Mouse (Mus musculus): ENCODE results near the gene Gm45021. TPM values are rescaled to one million over a fixed set of nuclear protein-coding genes. Genes with fewer than 3 reads are reported as not detected.

Gm45021 gene
- not detected in 2 replicates for polyA plus RNA-seq (2014; fragmentation: Nextera tagmentation; extraction: Ambion mirVana)

GRCm38 (mm10) chr6:48589194-48589750 lies at the start of gene Gm45021:
Gene Gm45021, plus strand, starts transcription at chr6:48589610.
- 67% methylated on average over 6 of the region's 6 CpGs for WGBS

GRCm38 (mm10) chr6:48539860-48540259 lies 49.5 kb upstream of the Gm45021 start:
- WGBS = 55% methylated on average over 5 of the region's 5 CpGs
- H3K9ac ChIP-seq (ENCODE audit: low read length) = no peak overlapping the region

More at GRCm38 (mm10) chr6:48589194-48589750, at the start of gene Gm45021:
- Histone ChIP-seq H3K27ac (ENCODE audit: low read depth, low read length) (no peak within 1 kb of the TSS), H3K27me3 (ENCODE audit: control insufficient read depth, insufficient read depth, low read length) (no peaks in the 10 kb centered on the region), H3K4me1 (ENCODE audit: control insufficient read depth, insufficient read depth, low read length) (no peaks in the 10 kb centered on the region; the same call in 1 of the 2 replicates), H3K36me3 (ENCODE audit: control insufficient read depth, insufficient read depth, low read length) (no peaks in the 10 kb centered on the region), H3K9ac (ENCODE audit: low read length) (no peak within 1 kb of the TSS), H3K4me3 (ENCODE audit: low read depth, low read length) (no peak within 1 kb of the TSS), H3K9me3 (ENCODE audit: control insufficient read depth, low read length) (no peaks in the 10 kb centered on the region), H3K4me2 (ENCODE audit: low read depth) (no peak within 1 kb of the TSS)
- ATAC-seq (ENCODE audit: insufficient read depth, low FRiP score, low TSS enrichment) (no peak), DNase-seq (ENCODE audit: low spot score) (no peak)

GRCm38 (mm10) chr6:48540721-48541120 lies 48.7 kb upstream of the Gm45021 start:
- Histone ChIP-seq H3K27me3 (ENCODE audit: control insufficient read depth, insufficient read depth, low read length) (no peaks in the 10 kb centered on the region), H3K9ac (ENCODE audit: low read length) (no peak overlapping the region), H3K36me3 (ENCODE audit: control insufficient read depth, insufficient read depth, low read length) (no peaks in the 10 kb centered on the region), H3K9me3 (ENCODE audit: control insufficient read depth, low read length) (no peaks in the 10 kb centered on the region), H3K4me3 (ENCODE audit: low read depth, low read length) (no peak overlapping the region), H3K4me1 (ENCODE audit: control insufficient read depth, insufficient read depth, low read length) (peaks cover 7% of the 10 kb centered on the region), H3K4me2 (ENCODE audit: low read depth) (no peak overlapping the region), H3K27ac (ENCODE audit: low read depth, low read length) (no peak overlapping the region)
- ATAC-seq (ENCODE audit: insufficient read depth, low FRiP score, low TSS enrichment) (no peak), DNase-seq (ENCODE audit: low spot score) (no peak)
- WGBS = 47% methylated on average over 3 of the region's 3 CpGs

More at GRCm38 (mm10) chr6:48539860-48540259, 49.5 kb upstream of the Gm45021 start:
- no peaks in the 10 kb centered on the region for H3K27me3 ChIP-seq (ENCODE audit: control insufficient read depth, insufficient read depth, low read length)
- DNase-seq (ENCODE audit: low spot score) = no peak
- ATAC-seq (ENCODE audit: insufficient read depth, low FRiP score, low TSS enrichment) = no peak
- H3K27ac ChIP-seq (ENCODE audit: low read depth, low read length) = no peak overlapping the region
- H3K9me3 ChIP-seq (ENCODE audit: control insufficient read depth, low read length) = no peaks in the 10 kb centered on the region
- H3K4me1 ChIP-seq (ENCODE audit: control insufficient read depth, insufficient read depth, low read length) = peaks cover 7% of the 10 kb centered on the region
- no peaks in the 10 kb centered on the region for H3K36me3 ChIP-seq (ENCODE audit: control insufficient read depth, insufficient read depth, low read length)
- H3K4me3 ChIP-seq (ENCODE audit: low read depth, low read length) = no peak overlapping the region
- H3K4me2 ChIP-seq (ENCODE audit: low read depth) = no peak overlapping the region

- peak; percentile 27 for DNase-seq (ENCODE audit: low spot score)
- 35% methylated on average over 7 of the region's 7 CpGs for WGBS
- Histone ChIP-seq H3K27me3 (ENCODE audit: control insufficient read depth, insufficient read depth, low read length) (no peaks in the 10 kb centered on the region), H3K9ac (ENCODE audit: low read length) (no peak overlapping the region), H3K36me3 (ENCODE audit: control insufficient read depth, insufficient read depth, low read length) (no peaks in the 10 kb centered on the region), H3K4me2 (ENCODE audit: low read depth) (no peak overlapping the region), H3K4me3 (ENCODE audit: low read depth, low read length) (no peak overlapping the region), H3K9me3 (ENCODE audit: control insufficient read depth, low read length) (no peaks in the 10 kb centered on the region), H3K27ac (ENCODE audit: low read depth, low read length) (0 out of 2 replicates have a peak overlapping the region, but pooled peaks have one; percentile 35), H3K4me1 (ENCODE audit: control insufficient read depth, insufficient read depth, low read length) (peaks cover 7% of the 10 kb centered on the region)
- no peak for ATAC-seq (ENCODE audit: insufficient read depth, low FRiP score, low TSS enrichment)
These were observed 47.6 kb upstream of the Gm45021 start for GRCm38 (mm10) chr6:48541560-48542450.

- H3K9me3 ChIP-seq (ENCODE audit: control insufficient read depth, low read length) = no peaks in the 10 kb centered on the region
- no peak overlapping the region for H3K4me3 ChIP-seq (ENCODE audit: low read depth, low read length)
- ATAC-seq (ENCODE audit: insufficient read depth, low FRiP score, low TSS enrichment) (no peak), DNase-seq (ENCODE audit: low spot score) (no peak)
- no peak overlapping the region for H3K27ac ChIP-seq (ENCODE audit: low read depth, low read length)
- no peak overlapping the region for H3K4me2 ChIP-seq (ENCODE audit: low read depth)
- no peaks in the 10 kb centered on the region for H3K36me3 ChIP-seq (ENCODE audit: control insufficient read depth, insufficient read depth, low read length)
- H3K9ac ChIP-seq (ENCODE audit: low read length) = no peak overlapping the region
- 82% methylated on average over 3 of the region's 3 CpGs for WGBS
- no peaks in the 10 kb centered on the region for H3K27me3 ChIP-seq (ENCODE audit: control insufficient read depth, insufficient read depth, low read length)
- peaks cover 7% of the 10 kb centered on the region for H3K4me1 ChIP-seq (ENCODE audit: control insufficient read depth, insufficient read depth, low read length)
These were observed 46.8 kb upstream of the Gm45021 start for GRCm38 (mm10) chr6:48542631-48543030.

GRCm38 (mm10) chr6:48545251-48545650 lies 44.2 kb upstream of the Gm45021 start:
- H3K27ac ChIP-seq (ENCODE audit: low read depth, low read length) = no peak overlapping the region
- no peak overlapping the region for H3K9ac ChIP-seq (ENCODE audit: low read length)
- H3K4me1 ChIP-seq (ENCODE audit: control insufficient read depth, insufficient read depth, low read length) = no peaks in the 10 kb centered on the region; the same call in 1 of the 2 replicates
- no peak overlapping the region for H3K4me2 ChIP-seq (ENCODE audit: low read depth)
- H3K9me3 ChIP-seq (ENCODE audit: control insufficient read depth, low read length) = no peaks in the 10 kb centered on the region
- no peak overlapping the region for H3K4me3 ChIP-seq (ENCODE audit: low read depth, low read length)
- H3K27me3 ChIP-seq (ENCODE audit: control insufficient read depth, insufficient read depth, low read length) = no peaks in the 10 kb centered on the region
- ATAC-seq (ENCODE audit: insufficient read depth, low FRiP score, low TSS enrichment) (no peak), DNase-seq (ENCODE audit: low spot score) (no peak)
- 84% methylated on average over 5 of the region's 5 CpGs for WGBS
- H3K36me3 ChIP-seq (ENCODE audit: control insufficient read depth, insufficient read depth, low read length) = no peaks in the 10 kb centered on the region

GRCm38 (mm10) chr6:48546271-48546670 lies 43.1 kb upstream of the Gm45021 start:
- Histone ChIP-seq H3K9me3 (ENCODE audit: control insufficient read depth, low read length) (no peaks in the 10 kb centered on the region), H3K27me3 (ENCODE audit: control insufficient read depth, insufficient read depth, low read length) (no peaks in the 10 kb centered on the region), H3K4me2 (ENCODE audit: low read depth) (no peak overlapping the region), H3K9ac (ENCODE audit: low read length) (no peak overlapping the region), H3K36me3 (ENCODE audit: control insufficient read depth, insufficient read depth, low read length) (no peaks in the 10 kb centered on the region), H3K4me3 (ENCODE audit: low read depth, low read length) (no peak overlapping the region), H3K4me1 (ENCODE audit: control insufficient read depth, insufficient read depth, low read length) (no peaks in the 10 kb centered on the region; the same call in 1 of the 2 replicates), H3K27ac (ENCODE audit: low read depth, low read length) (no peak overlapping the region)
- no peak for ATAC-seq (ENCODE audit: insufficient read depth, low FRiP score, low TSS enrichment)
- no peak for DNase-seq (ENCODE audit: low spot score)
- 67% methylated on average over 1 of the region's 1 CpGs for WGBS

GRCm38 (mm10) chr6:48546858-48547257 lies 42.6 kb upstream of the Gm45021 start:
- H3K4me3 ChIP-seq (ENCODE audit: low read depth, low read length) = no peak overlapping the region
- DNase-seq (ENCODE audit: low spot score) (no peak), ATAC-seq (ENCODE audit: insufficient read depth, low FRiP score, low TSS enrichment) (no peak)
- H3K36me3 ChIP-seq (ENCODE audit: control insufficient read depth, insufficient read depth, low read length) = no peaks in the 10 kb centered on the region
- H3K9me3 ChIP-seq (ENCODE audit: control insufficient read depth, low read length) = no peaks in the 10 kb centered on the region
- no peaks in the 10 kb centered on the region for H3K27me3 ChIP-seq (ENCODE audit: control insufficient read depth, insufficient read depth, low read length)
- no peak overlapping the region for H3K9ac ChIP-seq (ENCODE audit: low read length)
- no peak overlapping the region for H3K27ac ChIP-seq (ENCODE audit: low read depth, low read length)
- H3K4me2 ChIP-seq (ENCODE audit: low read depth) = no peak overlapping the region
- WGBS = 62% methylated on average over 4 of the region's 4 CpGs
- H3K4me1 ChIP-seq (ENCODE audit: control insufficient read depth, insufficient read depth, low read length) = no peaks in the 10 kb centered on the region

Data from neural tube, embryonic 11.5 days (tissue).